Mouse (Mus musculus): ENCODE measurements at regions not wholly inside any gene's neighbourhood (a gene's known extent, or its start where the extent isn't known, plus 50 kb on each side); places are given as distances from the start of the nearest gene placed in this dataset.

- TF ChIP-seq CTCF (IDR thresholded peaks at IDR 0.05; ENCODE audit: extremely low read depth, insufficient read depth, insufficient read length, insufficient replicate concordance) (no peak), POLR2A (IDR thresholded peaks at IDR 0.05; ENCODE audit: low read depth, low read length) (no peak)
These were observed 53.9 kb upstream of the Fmo9 start for GRCm38 (mm10) chr1:166735545-166735944.
